Mouse (Mus musculus) cortical plate, adult 2 months (tissue): ENCODE measurements around the gene Yju2. TPM values are rescaled to one million over a fixed set of nuclear protein-coding genes. Genes with fewer than 3 reads are reported as not detected.
"Not testable (repeated sequence)": the region's sequence is repeated elsewhere in the genome, so short reads cannot be mapped to it uniquely, and the experiment has no call there.

ENCODE experiments used
- H3K27ac ChIP-seq: fragments of 200-500 bp; 2 replicates; pipeline ENCODE4 v1.5.1; 2012; ENCODE audit warnings: low read length, control low read depth, inconsistent platforms; ENCODE audit not compliant: insufficient read depth
- H3K4me1 ChIP-seq: fragments of 200-500 bp; 2 replicates; pipeline ENCODE4 v1.6.1; 2011; ENCODE audit warnings: low read length; ENCODE audit not compliant: control insufficient read depth, insufficient read depth
- H3K4me3 ChIP-seq: fragments of 200-500 bp; 2 replicates; pipeline ENCODE4 v1.5.1; 2011; ENCODE audit warnings: mild to moderate bottlenecking, low read length, control low read depth; ENCODE audit not compliant: insufficient read depth
- CTCF ChIP-seq: fragments of 200-500 bp; IDR thresholded peaks from 2 replicates; pipeline ENCODE4 v1.5.1; 2011; ENCODE audit warnings: mild to moderate bottlenecking, control low read depth, low read length; ENCODE audit not compliant: insufficient read depth; ENCODE audit errors: extremely low read depth
- POLR2A ChIP-seq: fragments of 200-500 bp; IDR thresholded peaks from 2 replicates; pipeline ENCODE4 v1.6.1; 2011; ENCODE audit warnings: mild to moderate bottlenecking, low read length, control low read depth; ENCODE audit not compliant: insufficient read depth; ENCODE audit errors: extremely low read depth
- polyA plus RNA-seq: library from polyadenylated mRNA; depleted of rRNA; stranded (reverse); fragments of >200 nt; gene quantifications from 2 replicates; pipeline ENCODE4 v1.2.3, GENCODE M21; 2012; rRNA removed

Yju2 gene
- polyA plus RNA-seq: 9.1 and 11.0 TPM in 2 replicates

DNA sequence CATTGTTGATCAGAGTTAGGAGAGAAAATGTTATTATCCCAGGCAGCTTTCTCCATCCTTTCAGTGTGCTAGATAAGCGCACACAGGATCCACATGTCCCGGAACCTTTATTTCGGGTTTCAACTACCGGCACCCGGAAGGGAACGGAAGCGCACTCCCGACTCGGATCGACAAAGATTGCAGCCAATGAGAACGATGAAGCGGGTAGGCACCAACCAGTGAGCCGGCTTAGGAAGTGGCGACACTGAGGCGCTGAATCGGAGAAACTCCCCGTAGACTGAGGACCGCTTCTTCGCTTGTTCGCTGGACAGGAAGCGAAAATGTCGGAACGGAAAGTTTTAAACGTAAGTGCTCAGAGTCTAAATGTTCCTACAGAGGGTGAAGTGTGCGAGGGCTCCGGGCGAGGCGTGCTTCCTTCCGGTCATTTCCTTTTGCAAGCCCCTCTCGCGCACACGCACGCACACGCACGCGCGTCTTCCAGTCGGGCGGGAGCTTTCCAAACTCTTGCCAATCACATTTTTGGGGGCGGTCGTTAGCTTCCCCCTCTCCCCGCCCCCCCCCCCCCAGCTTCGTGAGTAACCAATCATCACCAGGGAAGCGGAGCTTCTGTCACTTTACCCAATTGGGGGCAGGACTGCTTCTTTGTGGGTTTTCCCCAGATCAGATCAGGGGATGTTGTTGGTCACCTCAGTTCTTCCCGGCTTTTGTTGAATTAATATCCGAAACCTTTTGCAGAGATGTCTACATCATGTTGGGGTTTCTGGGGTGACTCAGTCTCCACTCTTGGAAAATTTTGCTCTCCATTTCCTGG is at the start of gene Yju2:
TSS of gene Yju2 (plus strand) at position 182 of the 811 bp plus-strand sequence.
- Histone ChIP-seq H3K4me1 (peaks cover 2% of the 10 kb centered on the region), H3K4me3 (peak within 1 kb of the TSS; percentile 37), H3K27ac (peak within 1 kb of the TSS; percentile 40)
- TF ChIP-seq POLR2A (peak; percentile 69; the same call in 1 of the 2 replicates), CTCF (no peak)

DNA sequence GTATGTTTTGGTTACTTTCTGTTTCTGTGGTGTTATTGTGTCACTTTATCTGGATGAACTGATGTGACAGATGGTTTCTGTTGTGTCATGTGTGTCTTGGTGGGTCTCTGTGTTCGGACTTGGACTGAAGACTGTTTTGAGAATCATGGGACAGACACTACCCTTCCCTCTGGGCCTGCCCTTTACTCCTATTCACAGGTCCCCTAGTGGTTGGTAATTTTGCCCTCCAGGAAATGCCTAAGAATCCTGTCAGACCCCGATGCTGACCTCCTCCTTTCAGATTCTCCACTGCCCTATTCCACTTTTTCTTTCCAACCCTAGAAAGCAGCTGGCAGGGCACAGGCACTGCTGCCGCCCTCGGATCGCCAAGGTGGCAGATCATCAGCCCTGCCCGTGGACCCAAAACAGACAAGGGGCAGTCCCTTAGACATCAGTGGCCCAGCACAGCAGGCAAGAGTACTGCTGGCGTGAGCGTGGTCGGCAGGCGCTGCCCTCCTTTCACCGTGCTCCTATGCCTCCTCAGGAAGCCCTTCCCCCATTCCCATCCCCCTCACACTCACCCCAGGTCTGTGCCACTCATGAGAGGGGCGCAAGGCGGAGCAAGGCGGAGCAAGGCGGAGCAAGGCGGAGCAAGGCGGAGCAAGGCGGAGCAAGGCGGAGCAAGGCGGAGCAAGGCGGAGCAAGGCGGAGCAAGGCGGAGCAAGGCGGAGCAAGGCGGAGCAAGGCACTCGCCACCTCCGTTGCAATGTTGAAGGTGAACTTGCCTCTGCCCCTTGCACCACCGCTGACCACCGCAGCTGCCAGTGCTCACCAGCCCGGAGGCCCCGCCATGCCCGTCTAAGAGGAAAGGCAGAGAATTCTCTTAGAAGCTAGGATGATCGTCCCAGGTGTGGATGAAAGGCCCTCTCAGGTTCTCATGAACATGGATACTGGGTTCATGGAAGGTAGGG is 27.1 kb upstream of the Yju2 start:
- H3K4me3 ChIP-seq: peak overlapping the region; percentile 78
- H3K27ac ChIP-seq: peak overlapping the region; percentile 76
- TF ChIP-seq CTCF (no peak), POLR2A (peak; percentile 49; the same call in 1 of the 2 replicates)
- no peaks in the 10 kb centered on the region; the same call in 1 of the 2 replicates for H3K4me1 ChIP-seq

GRCm38 (mm10) chr17:55932635-55933034 is 26.3 kb upstream of the Yju2 start:
- Histone ChIP-seq H3K27ac (peak overlapping the region; percentile 74; the same call in 1 of the 2 replicates), H3K4me3 (peak overlapping the region; percentile 78; the same call in 1 of the 2 replicates), H3K4me1 (no peaks in the 10 kb centered on the region; the same call in 1 of the 2 replicates)
- TF ChIP-seq POLR2A (no peak), CTCF (no peak)

DNA sequence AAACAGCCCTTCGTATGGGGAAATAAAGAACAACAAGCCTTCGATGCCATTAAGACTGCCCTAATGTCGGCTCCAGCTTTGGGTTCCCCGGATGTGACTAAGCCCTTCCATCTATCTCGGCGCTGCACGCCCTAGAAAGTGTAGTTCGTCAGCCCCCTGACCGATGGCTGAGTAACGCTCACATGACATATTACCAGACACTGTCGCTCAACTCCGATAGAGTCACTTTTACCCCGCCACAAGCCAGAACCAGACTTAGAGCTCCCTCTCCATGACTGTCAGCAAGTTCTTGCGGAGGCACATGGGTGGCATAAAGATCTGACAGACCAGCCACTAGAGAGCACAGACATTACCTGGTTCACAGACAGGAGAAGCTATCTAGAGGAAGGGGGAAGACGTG is 25.7 kb upstream of the Yju2 start:
- no peak for TF ChIP-seq CTCF
- no peak for TF ChIP-seq POLR2A
- no peaks in the 10 kb centered on the region; the same call in 1 of the 2 replicates for H3K4me1 ChIP-seq
- H3K27ac ChIP-seq: no peak overlapping the region
- no peak overlapping the region for H3K4me3 ChIP-seq

GRCm38 (mm10) chr17:55944387-55944865 is 14.5 kb upstream of the Yju2 start:
- Histone ChIP-seq H3K27ac (peak overlapping the region; percentile 66), H3K4me3 (peak overlapping the region; percentile 62)
- H3K4me1 ChIP-seq: not testable (repeated sequence)

DNA sequence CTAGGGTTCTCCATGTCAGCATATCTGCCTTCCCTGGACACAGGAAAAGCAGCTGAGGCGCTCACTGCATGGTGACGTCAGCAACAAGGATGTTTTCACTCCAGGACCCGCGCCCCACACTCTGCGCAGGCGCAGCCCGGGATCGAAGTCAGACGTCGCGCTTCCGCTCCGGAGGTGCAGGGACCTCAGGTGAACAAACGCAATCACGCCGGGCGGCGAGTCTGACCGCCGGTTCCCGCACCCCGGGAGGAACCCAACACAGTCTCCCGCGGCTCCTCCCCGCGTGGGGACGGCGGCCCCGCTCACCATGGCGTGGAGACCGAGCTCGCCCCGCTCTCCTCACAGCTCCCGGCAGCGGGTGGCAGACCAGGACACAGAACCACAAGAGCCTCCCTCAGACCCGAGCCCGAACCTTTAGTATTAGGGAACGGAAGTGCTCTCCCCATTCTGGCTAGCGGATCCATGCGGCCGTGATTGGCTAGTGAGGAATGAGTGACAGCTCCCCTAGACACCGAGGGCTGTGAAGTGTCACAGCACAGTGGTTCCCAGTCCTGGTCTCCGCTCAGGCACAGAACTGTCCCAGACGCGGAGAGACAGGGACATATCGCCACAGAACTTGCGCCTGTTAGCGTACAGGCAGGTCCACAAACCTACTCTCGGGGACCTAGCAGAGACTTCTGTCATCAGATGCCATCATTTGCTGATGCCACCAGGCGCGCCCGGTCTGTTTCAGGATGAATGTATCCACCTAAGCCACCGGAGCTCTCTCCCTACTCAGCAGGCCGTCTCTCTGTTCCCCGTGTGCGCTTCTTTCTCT is 13.8 kb upstream of the Yju2 start:
- Histone ChIP-seq H3K4me3 (peak overlapping the region; percentile 62), H3K27ac (peak overlapping the region; percentile 66)
- peak; percentile 87 for TF ChIP-seq POLR2A
- H3K4me1 ChIP-seq: not testable (repeated sequence)

GRCm38 (mm10) chr17:55945696-55946095 is 13.2 kb upstream of the Yju2 start:
- H3K4me3 ChIP-seq: peak overlapping the region; percentile 62
- H3K27ac ChIP-seq: peak overlapping the region; percentile 66; the same call in 1 of the 2 replicates
- no peaks in the 10 kb centered on the region for H3K4me1 ChIP-seq
- TF ChIP-seq CTCF (no peak), POLR2A (no peak)

- TF ChIP-seq POLR2A (no peak), CTCF (no peak)
- Histone ChIP-seq H3K4me3 (no peak overlapping the region), H3K4me1 (no peaks in the 10 kb centered on the region), H3K27ac (no peak overlapping the region)
Measured at GRCm38 (mm10) chr17:55948647-55949046, 10.3 kb upstream of the Yju2 start.

DNA sequence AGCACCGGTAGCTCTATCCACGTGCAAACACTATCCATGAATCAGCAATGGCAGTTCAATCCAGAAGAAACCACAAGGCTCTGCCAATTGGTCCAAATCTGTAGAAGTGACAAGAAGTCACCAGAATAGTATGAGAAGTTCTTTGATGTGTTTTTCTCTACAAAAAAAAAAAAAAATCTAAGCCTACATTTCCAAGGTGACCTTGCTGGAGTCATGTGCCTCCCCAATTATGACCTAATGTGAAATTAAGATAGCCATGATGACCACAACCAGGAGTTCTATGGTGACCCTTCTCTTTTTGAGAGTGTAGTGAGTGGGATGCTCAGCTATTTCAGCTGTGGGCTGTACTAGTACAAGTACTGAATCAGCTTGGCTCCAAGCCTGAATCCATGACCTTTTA is 9.5 kb upstream of the Yju2 start, which contains the start of gene Zfp119b:
TSS of gene Zfp119b (minus strand) at position 101 of the 400 bp plus-strand sequence.
- no peaks in the 10 kb centered on the region for H3K4me1 ChIP-seq
- no peak within 1 kb of the TSS for H3K27ac ChIP-seq
- H3K4me3 ChIP-seq: no peak within 1 kb of the TSS
- TF ChIP-seq POLR2A (no peak), CTCF (no peak)
